Mouse (Mus musculus) heart, embryonic 14.5 days (tissue): ENCODE data around the gene Nmrk1. TPM values are rescaled to one million over a fixed set of nuclear protein-coding genes. Genes with fewer than 3 reads are reported as not detected.

Source experiments
- ATAC-seq: fragments of 200-750 bp; cut with Nextera tagmentation; 2 replicates; pipeline ENCODE4 v1.8.0; 2017; ENCODE audit warnings: low read depth, moderate TSS enrichment; ENCODE audit not compliant: insufficient number of reproducible peaks, insufficient read depth, low FRiP score
- H3K27ac ChIP-seq, 2 experiments: fragments of 200-500 bp in 1 of 2; fragments of 300-500 bp in 1 of 2; sonication (generic) in 1 of 2; replicated peaks in 1 of 2; 2 replicates each; pipeline ENCODE4 v1.5.1; 2012 to 2014; ENCODE audit warnings: low read depth in 2 of 2, low read length in 2 of 2, control low read depth in 1 of 2, mild to moderate bottlenecking in 1 of 2, mixed read lengths in 1 of 2; ENCODE audit not compliant: control insufficient read depth in 1 of 2, insufficient read depth in 1 of 2
- H3K27me3 ChIP-seq: fragments of 300-500 bp; sonication (generic); 2 replicates; pipeline ENCODE4 v1.6.1; 2014; ENCODE audit warnings: mild to moderate bottlenecking, low read length, control low read depth; ENCODE audit not compliant: control insufficient read depth, insufficient read depth
- H3K36me3 ChIP-seq: fragments of 300-500 bp; sonication (generic); 2 replicates; pipeline ENCODE4 v1.6.1; 2014; ENCODE audit warnings: mild to moderate bottlenecking, control low read depth, low read length, mixed read lengths; ENCODE audit not compliant: control insufficient read depth, insufficient read depth
- H3K4me1 ChIP-seq, 2 experiments: fragments of 200-500 bp in 1 of 2; fragments of 300-500 bp in 1 of 2; sonication (generic) in 1 of 2; 2 replicates each; pipeline ENCODE4 v1.6.1; 2012 to 2014; ENCODE audit warnings: low read length in 2 of 2, control low read depth in 1 of 2, mixed read lengths in 1 of 2; ENCODE audit not compliant: control insufficient read depth in 2 of 2, insufficient read depth in 2 of 2
- H3K4me2 ChIP-seq: fragments of 300-500 bp; sonication (generic); 2 replicates; pipeline ENCODE4 v1.6.1; 2014; ENCODE audit warnings: mild to moderate bottlenecking, low read length
- H3K4me3 ChIP-seq, 2 experiments: fragments of 200-500 bp in 1 of 2; fragments of 300-500 bp in 1 of 2; sonication (generic) in 1 of 2; 2 replicates each; pipeline ENCODE4 v1.5.1; 2012 to 2014; ENCODE audit warnings: low read length in 2 of 2, mild to moderate bottlenecking in 2 of 2, control low read depth in 1 of 2, low read depth in 1 of 2, moderate library complexity in 1 of 2; ENCODE audit not compliant: control insufficient read depth in 1 of 2, insufficient read depth in 1 of 2
- H3K9ac ChIP-seq: fragments of 300-500 bp; sonication (generic); 2 replicates; pipeline ENCODE4 v1.6.1; 2014; ENCODE audit warnings: mild to moderate bottlenecking, low read length
- H3K9me3 ChIP-seq: fragments of 300-500 bp; sonication (generic); 2 replicates; pipeline ENCODE4 v1.6.1; 2016; ENCODE audit warnings: low read length, control low read depth; ENCODE audit not compliant: control insufficient read depth
- WGBS: fragments of 180-500 bp; shearing (Covaris S2); extraction: QIAGEN DNeasy Blood & Tissue Kit; methylation state at CpG from one replicate; pipeline ENCODE4 v1.1.7; 2014; 5-methylcytosine and 5-hydroxymethylcytosine counted together
- polyA plus RNA-seq: library from polyadenylated mRNA; unstranded; fragments of >200 nt; fragmentation: Nextera tagmentation; extraction: Ambion mirVana; gene quantifications from 2 replicates; pipeline ENCODE4 v1.2.1, GENCODE M21; 2014

Nmrk1 gene
- polyA plus RNA-seq, 1 experiment from 2014 or later, result 10.7 TPM

DNA sequence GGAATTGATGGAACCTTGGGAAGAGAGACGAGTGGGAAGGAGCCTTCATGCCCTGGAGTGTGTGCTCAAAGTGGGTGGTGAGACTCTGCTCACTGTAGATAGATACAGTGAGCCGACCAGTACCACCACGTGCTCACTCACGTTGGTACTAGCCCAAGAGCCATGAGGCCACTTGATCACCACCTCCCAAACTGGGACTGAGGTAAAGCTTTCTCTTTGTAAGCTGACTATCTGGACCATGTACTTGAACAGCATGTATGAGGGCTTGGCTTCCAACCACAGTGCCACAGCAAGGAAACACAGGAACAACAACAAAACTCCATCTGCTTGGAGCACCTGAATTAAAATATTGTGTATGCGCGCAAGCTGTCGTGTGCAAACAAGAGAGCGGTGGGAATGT, 42.5 kb upstream of the Nmrk1 start:
- no peaks in the 10 kb centered on the region for H3K27me3 ChIP-seq
- H3K27ac ChIP-seq, result no peak overlapping the region
- peaks cover 3 to 18% of the 10 kb centered on the region in 2 experiments; a peak in 3 of 4 replicates for H3K4me1 ChIP-seq
- H3K4me2 ChIP-seq, result no peak overlapping the region
- H3K36me3 ChIP-seq, result peaks cover 14% of the 10 kb centered on the region
- ATAC-seq, result no peak
- H3K9me3 ChIP-seq, result no peaks in the 10 kb centered on the region
- WGBS, result 95% methylated on average over 8 of the region's 8 CpGs
- H3K4me3 ChIP-seq, result no peak overlapping the region
- H3K9ac ChIP-seq, result no peak overlapping the region

DNA sequence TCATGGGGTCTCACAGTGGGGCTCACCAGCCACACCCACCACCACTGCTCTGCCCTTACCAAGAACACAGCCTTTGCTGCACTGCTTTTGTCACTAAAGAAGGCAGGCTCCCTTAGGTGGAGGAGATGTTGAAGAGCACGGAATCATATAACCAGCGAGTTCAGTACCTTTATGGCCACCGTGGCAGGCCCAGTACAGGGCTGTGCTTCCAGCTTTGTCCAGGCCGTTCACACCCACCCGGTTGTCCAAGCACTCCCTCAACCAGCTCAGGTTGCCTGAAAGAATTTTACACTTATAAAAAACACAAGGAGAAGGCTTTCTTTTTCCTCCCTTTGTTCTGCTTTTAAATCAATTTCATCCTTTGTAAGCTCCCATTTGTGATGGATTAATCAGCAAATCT, 41.5 kb upstream of the Nmrk1 start:
- 89% methylated on average over 5 of the region's 5 CpGs for WGBS
- Histone ChIP-seq H3K4me1 (peaks cover 3 to 18% of the 10 kb centered on the region in 2 experiments; a peak in 3 of 4 replicates), H3K9me3 (no peaks in the 10 kb centered on the region), H3K4me2 (no peak overlapping the region), H3K27me3 (no peaks in the 10 kb centered on the region), H3K4me3 (no peak overlapping the region), H3K9ac (no peak overlapping the region), H3K36me3 (peaks cover 9% of the 10 kb centered on the region), H3K27ac (no peak overlapping the region)
- ATAC-seq, result no peak

DNA sequence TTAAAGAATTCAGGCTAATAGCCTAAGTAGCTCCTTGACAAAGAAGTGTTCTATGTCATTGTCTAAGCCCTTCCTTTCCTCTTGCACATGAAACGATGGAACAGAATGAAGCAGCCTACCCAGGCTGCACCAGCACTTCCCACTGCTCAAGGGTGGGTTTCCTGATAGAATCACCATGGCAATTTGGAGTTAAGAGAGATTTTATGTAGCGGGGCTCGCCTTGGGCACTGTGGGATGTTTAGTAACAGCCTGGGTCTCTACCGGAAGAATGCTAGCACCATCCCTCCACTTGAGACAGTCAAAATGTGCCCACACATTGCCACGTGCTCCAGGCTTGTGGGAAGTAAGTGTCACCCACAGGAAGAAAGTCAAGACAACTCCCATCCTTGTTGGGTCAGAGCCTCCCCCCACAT, 40.8 kb upstream of the Nmrk1 start:
- no peak overlapping the region for H3K9ac ChIP-seq
- 59% methylated on average over 5 of the region's 5 CpGs for WGBS
- no peak for ATAC-seq
- no peaks in the 10 kb centered on the region for H3K9me3 ChIP-seq
- H3K4me2 ChIP-seq, result no peak overlapping the region
- no peak overlapping the region for H3K27ac ChIP-seq
- H3K4me3 ChIP-seq, result no peak overlapping the region
- peaks cover 4% of the 10 kb centered on the region for H3K36me3 ChIP-seq
- no peaks in the 10 kb centered on the region for H3K27me3 ChIP-seq
- peaks cover 3 to 13% of the 10 kb centered on the region in 2 experiments; a peak in 3 of 4 replicates for H3K4me1 ChIP-seq

DNA sequence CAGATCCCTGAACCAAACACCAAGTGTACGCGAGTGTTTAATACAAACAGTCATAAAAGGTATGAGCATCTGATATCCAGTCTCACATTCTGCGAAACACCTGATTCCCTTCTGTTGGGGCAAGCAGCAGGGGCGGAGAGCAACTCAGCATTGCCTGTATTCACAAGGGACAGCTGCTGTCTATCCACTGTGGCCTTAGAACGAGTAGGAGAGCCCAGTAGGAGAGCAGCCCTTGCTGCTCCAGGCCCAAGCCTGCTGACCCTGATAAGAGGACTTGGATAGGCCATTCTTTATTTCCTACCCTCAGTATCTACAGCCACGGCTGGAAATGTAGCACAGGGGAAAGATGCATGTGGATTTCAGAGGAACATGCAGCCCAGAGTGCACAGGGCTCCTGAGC, 38.8 kb upstream of the Nmrk1 start:
- peaks cover 4% of the 10 kb centered on the region for H3K36me3 ChIP-seq
- H3K9me3 ChIP-seq, result no peaks in the 10 kb centered on the region
- no peak for ATAC-seq
- H3K4me2 ChIP-seq, result no peak overlapping the region
- H3K4me1 ChIP-seq, result peaks cover 0 to 5% of the 10 kb centered on the region in 2 experiments; a peak in 1 of 4 replicates
- no peaks in the 10 kb centered on the region for H3K27me3 ChIP-seq
- WGBS, result 66% methylated on average over 6 of the region's 6 CpGs
- no peak overlapping the region for H3K4me3 ChIP-seq
- H3K27ac ChIP-seq, result no peak overlapping the region
- no peak overlapping the region for H3K9ac ChIP-seq

DNA sequence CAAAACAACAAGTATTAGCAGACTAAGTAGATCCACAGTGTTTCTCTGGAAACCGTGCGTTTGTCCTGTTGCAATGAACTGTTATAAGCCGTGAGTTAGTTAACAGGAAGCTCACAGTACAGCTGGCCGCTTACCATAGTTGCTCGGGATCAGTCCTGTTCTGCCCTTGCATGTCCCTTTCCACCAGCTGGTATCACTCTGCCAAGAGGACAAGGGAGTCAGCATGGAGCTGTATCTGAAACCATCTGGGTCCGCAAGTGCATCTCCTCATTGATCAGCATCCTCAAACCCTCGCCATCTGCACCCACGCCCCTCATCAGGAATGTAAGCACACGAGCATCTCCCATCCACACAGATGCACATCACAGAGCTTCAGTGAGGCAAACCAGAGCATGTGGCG, 38.0 kb upstream of the Nmrk1 start:
- Histone ChIP-seq H3K4me1 (peaks cover 0 to 5% of the 10 kb centered on the region in 2 experiments; a peak in 1 of 4 replicates), H3K9me3 (no peaks in the 10 kb centered on the region), H3K27ac (no peak overlapping the region), H3K27me3 (no peaks in the 10 kb centered on the region), H3K4me2 (no peak overlapping the region), H3K9ac (no peak overlapping the region), H3K36me3 (peaks cover 4% of the 10 kb centered on the region), H3K4me3 (no peak overlapping the region)
- 86% methylated on average over 10 of the region's 10 CpGs for WGBS
- ATAC-seq, result no peak

DNA sequence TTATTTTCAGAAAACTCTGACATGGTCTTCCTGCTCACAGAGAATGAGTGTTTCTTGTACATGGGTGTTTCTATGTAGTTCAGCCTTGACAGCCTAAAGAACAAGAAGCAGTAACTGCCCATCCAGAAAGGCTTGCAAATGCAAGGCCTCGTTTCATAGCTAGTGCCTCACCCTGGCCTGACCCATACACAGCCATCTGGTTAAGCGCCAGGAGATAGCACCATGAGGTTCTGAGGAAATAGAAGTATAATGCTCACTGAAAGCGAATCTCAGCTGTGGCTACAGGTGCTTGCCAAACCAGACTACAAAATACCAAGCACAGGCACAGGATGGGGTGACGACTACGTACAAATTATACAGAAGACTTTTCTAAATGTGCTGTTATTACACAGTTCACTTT, 34.9 kb upstream of the Nmrk1 start:
- 0 out of 2 replicates have a peak, but pooled peaks cover 8% of the 10 kb centered on the region for H3K36me3 ChIP-seq
- WGBS, result 78% methylated on average over 5 of the region's 5 CpGs
- H3K4me3 ChIP-seq, result no peak overlapping the region
- H3K27ac ChIP-seq, result no peak overlapping the region
- ATAC-seq, result no peak
- H3K4me1 ChIP-seq, result peaks cover 0 to 4% of the 10 kb centered on the region in 2 experiments; a peak in 3 of 4 replicates
- no peak overlapping the region for H3K4me2 ChIP-seq
- no peaks in the 10 kb centered on the region for H3K27me3 ChIP-seq
- H3K9me3 ChIP-seq, result no peaks in the 10 kb centered on the region
- H3K9ac ChIP-seq, result no peak overlapping the region

DNA sequence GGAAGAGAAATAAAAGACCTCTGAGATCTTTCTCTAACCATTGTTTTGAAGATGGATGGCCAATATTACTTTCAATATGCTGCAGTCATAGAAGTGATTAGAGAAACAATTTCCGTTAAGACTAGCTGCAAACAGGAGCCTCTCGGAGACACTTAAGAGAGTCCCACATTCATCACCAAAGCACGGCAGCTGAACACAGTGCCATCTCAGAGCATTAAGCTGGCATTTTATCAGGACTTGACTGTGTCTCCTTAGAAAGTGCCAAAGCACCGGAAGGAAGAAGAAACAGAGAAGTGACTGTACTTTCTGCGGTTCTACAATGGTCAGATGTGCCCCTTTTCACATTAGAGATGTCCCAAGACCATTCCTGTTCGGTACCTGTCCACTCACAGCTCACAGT, 34.0 kb upstream of the Nmrk1 start:
- no peak overlapping the region for H3K4me3 ChIP-seq
- H3K4me1 ChIP-seq, result peaks cover 0 to 4% of the 10 kb centered on the region in 2 experiments; a peak in 3 of 4 replicates
- no peaks in the 10 kb centered on the region for H3K27me3 ChIP-seq
- H3K9me3 ChIP-seq, result no peaks in the 10 kb centered on the region
- peaks cover 16% of the 10 kb centered on the region for H3K36me3 ChIP-seq
- H3K4me2 ChIP-seq, result no peak overlapping the region
- no peak overlapping the region for H3K9ac ChIP-seq
- ATAC-seq, result no peak
- 79% methylated on average over 6 of the region's 6 CpGs for WGBS
- H3K27ac ChIP-seq, result no peak overlapping the region

DNA sequence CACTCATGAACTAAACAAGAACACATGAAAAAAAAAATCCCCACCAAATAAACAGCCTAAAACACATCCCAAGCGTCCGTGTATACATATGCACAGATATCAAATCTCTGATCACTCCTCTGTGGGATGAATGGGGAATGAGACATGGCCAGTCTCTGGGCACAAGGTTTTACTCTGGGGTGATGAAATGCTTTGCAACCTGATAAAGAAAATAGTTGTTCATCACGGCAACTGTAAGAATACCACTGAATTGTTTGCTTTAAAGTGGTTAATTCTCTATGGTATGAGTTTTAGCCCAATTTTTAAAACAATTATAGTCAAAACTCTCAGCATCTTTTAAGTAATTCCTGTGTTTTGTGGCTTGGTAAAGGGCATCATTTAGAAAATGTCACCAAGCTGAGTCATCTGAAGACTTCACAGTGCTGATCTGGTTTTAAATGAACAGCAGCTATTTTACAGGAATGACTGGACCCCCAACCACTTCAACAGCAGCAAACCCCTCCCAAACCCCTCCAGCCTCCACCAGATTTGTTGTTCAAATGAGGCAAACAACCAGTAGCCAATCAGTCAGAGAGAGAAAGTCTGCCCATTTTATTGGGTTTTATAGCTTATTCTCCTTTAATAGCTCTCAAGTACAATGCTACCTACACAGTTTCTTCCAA, 33.4 kb upstream of the Nmrk1 start:
- Histone ChIP-seq H3K4me3 (no peak overlapping the region), H3K9ac (no peak overlapping the region), H3K27ac (no peak overlapping the region), H3K4me1 (peaks cover 0 to 4% of the 10 kb centered on the region in 2 experiments; a peak in 3 of 4 replicates), H3K4me2 (no peak overlapping the region), H3K9me3 (no peaks in the 10 kb centered on the region), H3K36me3 (peaks cover 16% of the 10 kb centered on the region), H3K27me3 (no peaks in the 10 kb centered on the region)
- ATAC-seq, result no peak
- WGBS, result 61% methylated on average over 3 of the region's 3 CpGs
